Mouse (Mus musculus) hindbrain, embryonic 14.5 days (tissue): ENCODE measurements around the gene Cpa5. TPM values are rescaled to one million over a fixed set of nuclear protein-coding genes. Genes with fewer than 3 reads are reported as not detected.
A peak's percentile ranks its signal among the peaks of the same experiment; 100 is the strongest.

Experiments used
- ATAC-seq: fragments of 200-750 bp; cut with Nextera tagmentation; 2 replicates; pipeline ENCODE4 v1.8.0; 2017; ENCODE audit warnings: moderate number of reproducible peaks, mild to moderate bottlenecking, moderate TSS enrichment, moderate library complexity; ENCODE audit not compliant: low FRiP score
- DNase-seq: peaks from one replicate; pipeline ENCODE4 v3.0.0-alpha.2; 2015; ENCODE audit warnings: low spot score
- H3K27ac ChIP-seq: fragments of 300-500 bp; sonication (generic); 2 replicates; pipeline ENCODE4 v1.5.1; 2014; ENCODE audit warnings: mild to moderate bottlenecking, moderate library complexity
- H3K27me3 ChIP-seq: fragments of 300-500 bp; sonication (generic); 2 replicates; pipeline ENCODE4 v1.6.1; 2014; ENCODE audit warnings: mild to moderate bottlenecking, low read length, mixed read lengths; ENCODE audit not compliant: control insufficient read depth, insufficient read depth
- H3K36me3 ChIP-seq: fragments of 300-500 bp; sonication (generic); replicated peaks from 2 replicates; pipeline ENCODE4 v1.6.1; 2014; ENCODE audit not compliant: control insufficient read depth, insufficient read depth
- H3K4me1 ChIP-seq: fragments of 300-500 bp; sonication (generic); replicated peaks from 2 replicates; pipeline ENCODE4 v1.6.1; 2014; ENCODE audit warnings: antibody characterized with exemption, low read length, mixed read lengths; ENCODE audit not compliant: control insufficient read depth, insufficient read depth
- H3K4me2 ChIP-seq: fragments of 300-500 bp; sonication (generic); replicated peaks from 2 replicates; pipeline ENCODE4 v1.6.1; 2014; ENCODE audit warnings: mild to moderate bottlenecking, moderate library complexity
- H3K4me3 ChIP-seq: fragments of 300-500 bp; sonication (generic); replicated peaks from 2 replicates; pipeline ENCODE4 v1.5.1; 2014; ENCODE audit warnings: mild to moderate bottlenecking, low read length
- H3K9ac ChIP-seq: fragments of 300-500 bp; sonication (generic); 2 replicates; pipeline ENCODE4 v1.6.1; 2014
- H3K9me3 ChIP-seq: fragments of 300-500 bp; sonication (generic); 2 replicates; pipeline ENCODE4 v1.6.1; 2016; ENCODE audit warnings: low read length; ENCODE audit not compliant: control insufficient read depth
- WGBS: fragments of 180-500 bp; shearing (Covaris S2); extraction: QIAGEN DNeasy Blood & Tissue Kit; methylation state at CpG from one replicate; pipeline ENCODE4 v1.1.7; 2014; 5-methylcytosine and 5-hydroxymethylcytosine counted together
- polyA plus RNA-seq: library from polyadenylated mRNA; unstranded; fragments of >200 nt; fragmentation: Nextera tagmentation; extraction: Ambion mirVana; gene quantifications from 2 replicates; pipeline ENCODE4 v1.2.1, GENCODE M21; 2014

The Cpa5 gene
- 0.16 and 0.17 TPM in 2 replicates for polyA plus RNA-seq

GRCm38 (mm10) chr6:30610710-30611109 is at the start of gene Cpa5:
Gene Cpa5 (plus strand): TSS chr6:30611010.
- no peaks in the 10 kb centered on the region for H3K9me3 ChIP-seq
- H3K4me2 ChIP-seq = no peak within 1 kb of the TSS
- ATAC-seq (no peak), DNase-seq (no peak)
- no peak within 1 kb of the TSS for H3K9ac ChIP-seq
- WGBS = 85% methylated on average over 7 of the region's 7 CpGs
- no peaks in the 10 kb centered on the region for H3K36me3 ChIP-seq
- peaks cover 5% of the 10 kb centered on the region; the same call in 1 of the 2 replicates for H3K4me1 ChIP-seq
- no peak within 1 kb of the TSS for H3K4me3 ChIP-seq
- 0 out of 2 replicates have a peak, but pooled peaks cover 4% of the 10 kb centered on the region for H3K27me3 ChIP-seq
- H3K27ac ChIP-seq = no peak within 1 kb of the TSS

GRCm38 (mm10) chr6:30562132-30562531 is 48.7 kb upstream of the Cpa5 start:
- WGBS = 73% methylated on average over 4 of the region's 4 CpGs
- H3K4me1 ChIP-seq = no peaks in the 10 kb centered on the region
- no peak overlapping the region for H3K9ac ChIP-seq
- no peak overlapping the region for H3K27ac ChIP-seq
- H3K36me3 ChIP-seq = no peaks in the 10 kb centered on the region
- H3K9me3 ChIP-seq = no peaks in the 10 kb centered on the region
- DNase-seq = no peak
- no peak overlapping the region for H3K4me3 ChIP-seq
- H3K4me2 ChIP-seq = no peak overlapping the region
- H3K27me3 ChIP-seq = no peaks in the 10 kb centered on the region
- ATAC-seq = no peak

- no peaks in the 10 kb centered on the region for H3K4me1 ChIP-seq
- 79% methylated on average over 6 of the region's 6 CpGs for WGBS
- no peaks in the 10 kb centered on the region for H3K36me3 ChIP-seq
- ATAC-seq = no peak
- H3K27me3 ChIP-seq = no peaks in the 10 kb centered on the region
- no peak overlapping the region for H3K9ac ChIP-seq
- no peak overlapping the region for H3K4me2 ChIP-seq
- no peak for DNase-seq
- H3K27ac ChIP-seq = no peak overlapping the region
- H3K4me3 ChIP-seq = no peak overlapping the region
- no peaks in the 10 kb centered on the region for H3K9me3 ChIP-seq
These were observed 47.2 kb upstream of the Cpa5 start for GRCm38 (mm10) chr6:30563575-30563974.

DNA sequence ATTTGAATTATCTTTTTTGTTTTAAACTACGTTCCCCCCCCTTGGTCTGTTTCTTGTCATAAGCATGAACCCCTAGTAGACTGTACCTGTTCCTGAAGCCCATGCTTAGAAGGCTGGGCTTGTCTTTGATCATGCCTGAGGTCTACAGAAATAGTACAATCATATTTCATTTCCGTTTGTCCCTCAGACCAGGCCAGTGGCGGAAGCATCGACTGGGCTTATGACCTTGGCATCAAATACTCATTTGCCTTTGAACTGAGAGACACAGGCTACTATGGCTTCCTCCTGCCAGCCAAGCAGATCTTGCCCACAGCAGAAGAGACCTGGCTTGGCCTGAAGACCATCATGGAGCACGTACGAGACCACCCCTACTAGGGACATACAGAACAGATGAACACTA is 46.8 kb upstream of the Cpa5 start:
- 98% methylated on average over 6 of the region's 6 CpGs for WGBS
- Histone ChIP-seq H3K4me3 (no peak overlapping the region), H3K4me1 (no peaks in the 10 kb centered on the region), H3K27me3 (no peaks in the 10 kb centered on the region), H3K9me3 (no peaks in the 10 kb centered on the region), H3K4me2 (no peak overlapping the region), H3K36me3 (no peaks in the 10 kb centered on the region), H3K9ac (no peak overlapping the region), H3K27ac (no peak overlapping the region)
- ATAC-seq (no peak), DNase-seq (no peak)

- WGBS = 71% methylated on average over 5 of the region's 5 CpGs
- H3K4me3 ChIP-seq = no peak within 1 kb of the TSS
- no peaks in the 10 kb centered on the region for H3K36me3 ChIP-seq
- H3K4me2 ChIP-seq = no peak within 1 kb of the TSS
- ATAC-seq (no peak), DNase-seq (no peak)
- peaks cover 4% of the 10 kb centered on the region for H3K4me1 ChIP-seq
- no peaks in the 10 kb centered on the region for H3K9me3 ChIP-seq
- no peaks in the 10 kb centered on the region for H3K27me3 ChIP-seq
- H3K27ac ChIP-seq = no peak within 1 kb of the TSS
- H3K9ac ChIP-seq = no peak within 1 kb of the TSS
These were observed 42.7 kb upstream of the Cpa5 start, which contains the start of gene Cpa4 for GRCm38 (mm10) chr6:30568069-30568468. Gene Cpa4 (plus strand): TSS chr6:30568369.

DNA sequence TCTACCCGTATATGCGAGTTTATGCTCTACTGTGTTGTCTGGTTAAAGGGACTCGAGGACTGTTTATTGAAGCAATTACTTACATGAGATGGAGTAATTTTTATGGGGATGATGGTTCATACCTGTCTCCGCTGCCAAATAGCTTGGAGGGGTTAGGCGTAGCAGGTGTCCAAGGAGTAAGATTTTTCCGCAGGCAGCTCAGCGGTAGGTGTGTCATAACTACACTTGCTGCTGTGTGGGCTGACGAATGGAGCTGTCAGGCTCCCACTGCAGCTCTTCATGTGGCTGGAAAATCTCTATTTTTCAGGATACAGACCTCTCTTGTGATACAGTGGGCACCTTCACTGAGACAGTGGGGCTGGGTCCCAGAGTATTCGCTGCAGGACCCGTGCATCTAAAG is 41.5 kb upstream of the Cpa5 start:
- Histone ChIP-seq H3K4me1 (peaks cover 9% of the 10 kb centered on the region), H3K9ac (no peak overlapping the region), H3K27ac (no peak overlapping the region), H3K9me3 (no peaks in the 10 kb centered on the region), H3K36me3 (no peaks in the 10 kb centered on the region), H3K4me3 (no peak overlapping the region), H3K4me2 (no peak overlapping the region), H3K27me3 (no peaks in the 10 kb centered on the region)
- no peak for DNase-seq
- ATAC-seq = no peak
- WGBS = 75% methylated on average over 10 of the region's 10 CpGs

DNA sequence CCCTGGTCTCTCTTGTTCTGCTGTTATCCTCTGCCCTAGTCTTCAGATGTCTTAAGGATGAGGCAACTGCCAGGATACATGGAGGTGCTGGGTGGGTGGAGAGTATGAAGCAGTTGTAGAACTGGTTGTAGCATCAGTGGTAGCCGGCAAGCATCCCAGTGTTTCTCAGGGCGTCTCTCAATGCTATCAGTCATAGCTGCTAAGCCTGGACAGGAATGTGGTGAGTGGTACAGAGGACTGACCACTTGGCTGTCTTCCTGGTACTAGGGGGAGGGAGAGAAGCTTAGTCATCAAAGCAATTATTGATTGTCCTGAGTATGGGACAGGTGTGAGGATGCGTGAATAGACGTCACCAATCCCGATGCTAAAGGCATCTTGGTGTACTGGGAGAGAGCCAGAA is 40.8 kb upstream of the Cpa5 start:
- Histone ChIP-seq H3K4me2 (no peak overlapping the region), H3K36me3 (no peaks in the 10 kb centered on the region), H3K27me3 (no peaks in the 10 kb centered on the region), H3K9ac (no peak overlapping the region), H3K27ac (no peak overlapping the region), H3K4me1 (peaks cover 9% of the 10 kb centered on the region), H3K9me3 (no peaks in the 10 kb centered on the region), H3K4me3 (no peak overlapping the region)
- WGBS = 95% methylated on average over 5 of the region's 5 CpGs
- DNase-seq = no peak
- no peak for ATAC-seq

DNA sequence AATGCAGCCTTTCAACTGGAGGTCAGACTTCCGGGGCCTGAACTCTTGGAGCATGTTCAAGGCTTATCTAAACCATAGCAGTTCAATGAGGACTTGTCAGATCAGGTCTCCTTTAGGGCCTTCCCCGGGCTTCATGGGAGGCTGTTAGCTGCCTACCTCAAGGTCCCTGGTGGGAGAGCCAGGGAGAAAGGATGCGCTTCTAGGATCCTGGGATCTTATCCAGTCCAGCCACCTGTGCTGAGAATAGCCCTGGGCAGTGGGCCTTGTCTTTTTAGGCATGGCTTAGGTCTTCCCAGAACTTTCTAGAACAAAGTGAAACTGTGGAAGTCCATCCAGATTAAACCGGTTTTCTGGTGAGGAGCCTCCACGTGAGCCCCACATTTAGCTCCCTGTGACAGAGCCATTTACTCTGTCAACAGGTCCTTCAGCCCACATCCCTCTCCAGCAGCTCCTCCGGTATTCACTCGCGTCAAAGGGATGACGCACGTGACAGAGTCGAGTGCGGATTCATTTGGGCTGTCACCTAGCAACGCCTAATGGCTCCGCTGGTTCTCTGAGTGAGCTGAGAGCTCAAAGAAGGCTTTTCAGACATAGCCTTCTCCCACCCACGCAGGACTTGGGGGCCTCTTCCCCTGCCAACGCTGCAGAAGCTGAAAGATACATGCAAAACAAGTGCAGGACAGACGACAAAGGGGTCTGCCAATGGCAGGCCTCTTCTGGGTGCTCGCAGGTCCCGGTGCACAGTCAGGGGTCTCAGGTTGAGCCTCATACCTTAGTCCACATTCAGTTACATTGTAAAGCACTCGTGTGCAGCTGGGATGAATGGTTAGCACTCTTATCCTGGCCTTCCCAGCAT is 38.1 kb upstream of the Cpa5 start:
- DNase-seq (peak; percentile 78), ATAC-seq (peak; percentile 93)
- Histone ChIP-seq H3K36me3 (no peaks in the 10 kb centered on the region), H3K4me3 (no peak overlapping the region), H3K9ac (no peak overlapping the region), H3K4me1 (peaks cover 9% of the 10 kb centered on the region), H3K9me3 (no peaks in the 10 kb centered on the region), H3K27me3 (no peaks in the 10 kb centered on the region), H3K4me2 (peak overlapping the region; percentile 9; the same call in 1 of the 2 replicates), H3K27ac (peak overlapping the region; percentile 62)
- WGBS = 20% methylated on average over 20 of the region's 20 CpGs

GRCm38 (mm10) chr6:30573380-30573779 is 37.4 kb upstream of the Cpa5 start:
- no peak overlapping the region for H3K4me2 ChIP-seq
- peaks cover 9% of the 10 kb centered on the region for H3K4me1 ChIP-seq
- no peak overlapping the region for H3K9ac ChIP-seq
- no peaks in the 10 kb centered on the region for H3K27me3 ChIP-seq
- H3K4me3 ChIP-seq = no peak overlapping the region
- H3K36me3 ChIP-seq = no peaks in the 10 kb centered on the region
- no peaks in the 10 kb centered on the region for H3K9me3 ChIP-seq
- no peak for ATAC-seq
- no peak for DNase-seq
- peak overlapping the region; percentile 62 for H3K27ac ChIP-seq
- 54% methylated on average over 5 of the region's 5 CpGs for WGBS
